Mouse (Mus musculus): ENCODE measurements at regions not wholly inside any gene's neighbourhood (a gene's known extent, or its start where the extent isn't known, plus 50 kb on each side); places are given as distances from the start of the nearest gene placed in this dataset.

- no peak for TF ChIP-seq POLR2A (IDR thresholded peaks at IDR 0.05; ENCODE audit: borderline replicate concordance, extremely low read depth, insufficient read depth, insufficient read length, poor library complexity, severe bottlenecking)
- TF ChIP-seq CTCF (IDR thresholded peaks at IDR 0.05; ENCODE audit: borderline replicate concordance, extremely low read depth, insufficient read depth, insufficient read length), result no peak
- DNase-seq (ENCODE audit: low read depth), result no peak
These were observed 1166.9 kb upstream of the Tenm4 start for GRCm38 (mm10) chr7:95004161-95004560.

GRCm38 (mm10) chr7:95005403-95005802 lies 1165.6 kb upstream of the Tenm4 start:
- no peak for DNase-seq (ENCODE audit: low read depth)
- TF ChIP-seq CTCF (IDR thresholded peaks at IDR 0.05; ENCODE audit: borderline replicate concordance, extremely low read depth, insufficient read depth, insufficient read length) (no peak), POLR2A (IDR thresholded peaks at IDR 0.05; ENCODE audit: borderline replicate concordance, extremely low read depth, insufficient read depth, insufficient read length, poor library complexity, severe bottlenecking) (no peak)

- TF ChIP-seq CTCF (IDR thresholded peaks at IDR 0.05; ENCODE audit: borderline replicate concordance, extremely low read depth, insufficient read depth, insufficient read length), result no peak
- TF ChIP-seq POLR2A (IDR thresholded peaks at IDR 0.05; ENCODE audit: borderline replicate concordance, extremely low read depth, insufficient read depth, insufficient read length, poor library complexity, severe bottlenecking), result no peak
- DNase-seq (ENCODE audit: low read depth), result no peak
These were observed 1162.1 kb upstream of the Tenm4 start for GRCm38 (mm10) chr7:95008896-95009430.

GRCm38 (mm10) chr7:95020285-95020684 lies 1150.8 kb upstream of the Tenm4 start:
- peak; percentile 66 for DNase-seq (ENCODE audit: low read depth)
- TF ChIP-seq POLR2A (IDR thresholded peaks at IDR 0.05; ENCODE audit: borderline replicate concordance, extremely low read depth, insufficient read depth, insufficient read length, poor library complexity, severe bottlenecking) (no peak), CTCF (IDR thresholded peaks at IDR 0.05; ENCODE audit: borderline replicate concordance, extremely low read depth, insufficient read depth, insufficient read length) (no peak)

GRCm38 (mm10) chr7:95027915-95028810 lies 1142.9 kb upstream of the Tenm4 start:
- peak; percentile 50 for DNase-seq (ENCODE audit: low read depth)
- TF ChIP-seq CTCF (IDR thresholded peaks at IDR 0.05; ENCODE audit: borderline replicate concordance, extremely low read depth, insufficient read depth, insufficient read length) (no peak), POLR2A (IDR thresholded peaks at IDR 0.05; ENCODE audit: borderline replicate concordance, extremely low read depth, insufficient read depth, insufficient read length, poor library complexity, severe bottlenecking) (no peak)
